Mouse (Mus musculus) G1E (cell line): Measurements from ENCODE around the gene Slc26a1.

ENCODE experiments used
- CTCF ChIP-seq: IDR thresholded peaks from 2 replicates; pipeline ENCODE4 v1.5.1; 2012; ENCODE audit warnings: low read depth, low read length, inconsistent platforms, mixed read lengths
- GATA1 ChIP-seq: IDR thresholded peaks from 2 replicates; pipeline ENCODE4 v1.6.1; 2012; ENCODE audit warnings: borderline replicate concordance, low read length, inconsistent platforms, mixed read lengths
- POLR2AphosphoS5 ChIP-seq: IDR thresholded peaks from 2 replicates; pipeline ENCODE4 v1.6.1; 2012; ENCODE audit warnings: low read depth, low read length, inconsistent platforms; ENCODE audit not compliant: insufficient replicate concordance

DNA sequence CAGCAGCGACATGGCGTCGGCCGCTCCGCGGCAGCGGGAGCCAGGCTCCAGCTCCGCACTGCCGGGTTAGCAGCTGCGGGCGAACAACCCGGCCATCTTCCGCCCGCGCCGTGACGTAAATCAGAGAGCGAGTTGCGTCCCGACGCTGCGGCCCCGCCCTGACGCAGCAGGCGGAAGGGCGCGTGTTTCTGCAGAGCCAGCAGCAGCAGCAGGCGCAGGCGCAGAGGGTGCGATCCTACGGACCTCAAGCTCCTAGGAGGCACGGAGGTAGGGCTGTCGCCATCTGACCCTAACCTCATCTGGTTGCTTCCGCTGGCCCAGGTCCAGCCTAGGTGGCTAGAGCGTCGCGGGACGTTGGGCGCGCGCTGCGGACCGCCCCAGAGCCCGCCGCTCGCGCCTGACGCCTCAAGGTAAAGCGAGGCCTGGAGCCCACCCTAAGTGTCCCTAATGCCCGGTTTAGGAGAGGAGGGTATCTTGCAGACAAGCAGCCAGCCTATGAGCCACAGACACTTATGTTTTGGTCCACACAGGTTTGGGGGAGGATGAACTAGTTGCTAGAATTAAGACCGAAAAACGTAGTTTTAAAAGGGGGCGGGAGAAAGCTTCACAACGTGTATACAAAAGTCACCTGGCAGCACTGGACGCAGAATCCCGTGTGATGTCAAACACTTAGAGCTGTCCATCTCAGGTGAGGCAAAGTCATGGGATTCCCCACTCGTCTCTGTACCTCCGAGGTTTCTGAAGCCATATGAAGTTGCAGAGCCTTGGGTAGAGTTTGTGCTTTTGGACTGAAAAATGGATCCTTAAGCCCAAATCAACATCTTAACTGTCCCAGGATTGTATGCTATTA lies 45.5 kb downstream of the Slc26a1 start, which contains the start of the genes Gak and Tmem175:
- TF ChIP-seq CTCF (no peak), GATA1 (no peak), POLR2AphosphoS5 (no peak)
